Mouse (Mus musculus) spleen, adult 12 weeks (tissue): ENCODE measurements around the gene Cd151.

Experiments
- DNase-seq: peaks from one replicate; pipeline ENCODE4 v3.0.0; 2022; ENCODE audit warnings: low spot score

Gene Cd151

DNA sequence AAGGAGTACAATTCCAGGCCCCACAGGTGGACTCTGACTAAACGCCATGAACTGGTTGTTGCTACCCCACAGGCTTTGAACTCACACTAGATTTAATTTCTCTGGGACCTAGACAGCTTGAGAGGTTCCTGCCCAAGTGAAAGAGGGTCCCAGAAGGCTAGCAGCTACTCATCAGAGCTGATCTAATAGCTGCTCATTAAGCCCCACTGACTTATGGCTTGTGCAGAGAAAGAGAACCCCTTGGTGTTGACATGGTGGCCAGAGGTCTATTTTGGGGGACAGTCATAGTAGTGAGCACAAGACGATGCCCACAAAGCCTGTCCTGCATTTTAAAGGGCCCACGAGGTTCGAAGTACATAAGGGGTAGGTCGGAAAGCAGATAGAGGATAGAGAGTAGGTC lies 7.0 kb downstream of the Cd151 start:
- no peak for DNase-seq

GRCm38 (mm10) chr7:141475011-141475804 lies 8.0 kb downstream of the Cd151 start, which contains the start of the genes Polr2l and Tspan4:
TSS of gene Polr2l (minus strand) at chr7:141475132.
TSS of gene Tspan4 (plus strand) at chr7:141475240.
- DNase-seq = peak; percentile 86

DNA sequence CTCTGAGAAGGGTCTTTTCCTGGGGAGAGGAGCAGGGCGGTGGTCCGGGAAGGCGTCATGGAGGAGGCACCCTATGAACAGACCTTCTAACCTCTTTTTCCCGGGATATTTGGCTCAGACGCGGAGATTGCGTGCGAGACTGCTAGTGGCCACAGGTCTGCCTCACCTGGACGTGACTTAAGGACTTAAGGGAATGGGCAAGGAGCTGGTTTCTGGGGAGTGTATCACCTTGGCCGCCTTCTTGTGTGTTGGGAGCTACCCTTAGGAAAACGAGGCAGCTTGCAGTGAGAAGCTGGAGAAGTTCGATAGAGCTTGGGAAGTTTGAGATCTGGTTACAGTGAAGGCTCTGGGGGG lies 8.6 kb downstream of the Cd151 start:
- DNase-seq = no peak

DNA sequence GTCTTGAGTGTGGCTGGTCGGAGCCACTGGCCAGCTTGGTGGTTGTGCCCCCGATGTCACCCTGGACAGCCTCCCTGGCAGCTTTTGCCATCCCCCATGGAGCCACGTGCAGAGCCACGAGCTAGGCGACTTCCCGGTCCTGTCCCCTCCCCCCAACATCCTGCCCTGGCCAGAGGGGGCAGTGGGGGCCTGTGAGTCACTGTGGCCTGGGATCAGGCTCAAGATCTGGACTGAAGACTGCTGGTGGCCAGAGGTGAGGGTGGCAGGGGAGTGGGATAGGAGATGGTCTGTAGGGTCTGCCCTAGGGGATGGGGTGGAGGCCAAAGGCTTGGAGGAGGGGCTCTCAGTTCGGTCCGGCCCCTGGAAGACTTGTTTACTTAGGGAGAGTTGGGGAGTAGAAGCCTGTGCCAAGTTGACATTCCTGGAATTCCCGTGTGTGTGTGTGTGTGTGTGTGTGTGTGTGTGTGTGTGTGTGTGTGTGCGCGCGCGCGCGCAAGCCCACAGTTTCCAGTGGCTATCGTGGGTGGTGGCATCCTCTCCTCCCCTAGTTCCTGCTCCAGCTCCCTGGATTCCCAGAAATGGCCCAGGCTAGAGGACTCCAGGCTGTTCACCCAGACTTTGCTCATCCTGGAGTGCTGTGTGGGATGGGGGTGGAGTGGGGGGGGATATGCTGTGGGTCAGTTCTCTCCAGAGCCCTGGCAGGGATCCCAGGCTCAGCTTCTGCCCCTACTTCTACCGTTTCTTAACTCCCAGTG lies 9.2 kb downstream of the Cd151 start:
- no peak for DNase-seq

- no peak for DNase-seq
Measured at GRCm38 (mm10) chr7:141476981-141477370, 9.8 kb downstream of the Cd151 start.

- no peak for DNase-seq
Measured at GRCm38 (mm10) chr7:141477578-141478269, 10.5 kb downstream of the Cd151 start.

DNA sequence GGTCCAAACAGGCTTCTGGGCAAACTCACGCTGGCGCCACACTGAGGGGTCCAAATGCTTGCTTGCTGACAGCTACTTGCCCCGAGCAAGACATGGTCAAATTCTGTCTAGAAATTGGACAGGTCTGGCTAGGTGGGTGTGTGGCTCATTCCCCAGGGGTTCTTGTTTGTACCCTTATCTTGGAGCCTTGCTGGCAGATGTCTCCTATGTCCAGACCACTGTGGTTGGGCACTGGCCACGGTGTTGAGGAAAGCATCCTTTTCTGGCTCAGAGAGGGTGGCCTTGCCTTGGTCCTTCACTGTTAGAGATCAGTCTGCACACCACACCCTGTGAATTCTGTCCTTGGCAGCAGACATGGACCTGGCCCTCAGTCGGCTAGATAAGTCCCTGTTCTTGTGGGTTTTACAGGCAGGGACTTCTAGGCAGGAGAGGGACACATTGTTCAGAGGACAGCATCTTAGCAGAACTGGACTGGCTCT lies 11.1 kb downstream of the Cd151 start:
- no peak for DNase-seq

- DNase-seq = peak; percentile 67
Measured at GRCm38 (mm10) chr7:141480842-141481497, 13.8 kb downstream of the Cd151 start.

GRCm38 (mm10) chr7:141481498-141482401 lies 14.6 kb downstream of the Cd151 start:
- DNase-seq = no peak

GRCm38 (mm10) chr7:141482531-141483024 lies 15.4 kb downstream of the Cd151 start:
- DNase-seq = no peak

DNA sequence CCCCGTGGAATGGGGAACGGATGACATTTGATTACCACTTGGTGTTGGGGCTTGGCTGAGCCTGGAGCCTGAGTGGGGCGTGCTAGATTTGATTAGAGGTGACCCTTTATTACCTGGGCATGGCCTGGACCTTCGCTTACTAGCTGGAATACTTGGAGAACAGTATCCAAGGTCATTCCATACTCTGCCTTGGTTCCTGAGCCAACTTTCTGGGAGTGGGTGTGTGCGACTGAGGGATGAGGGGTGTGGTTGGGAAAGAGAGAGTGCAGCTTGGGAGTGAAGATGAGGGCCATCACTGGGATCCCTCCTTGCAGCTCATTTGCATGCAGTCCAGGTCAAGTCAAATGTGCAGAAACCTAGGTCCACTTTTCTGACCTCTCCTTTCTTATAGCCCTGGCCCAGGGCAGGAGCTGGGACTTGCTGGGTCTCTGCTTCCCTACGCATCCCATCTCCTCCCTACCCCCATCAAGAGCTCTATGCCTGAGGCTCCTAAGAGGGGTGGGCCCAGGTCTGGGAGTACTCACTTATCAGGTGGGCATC lies 16.0 kb downstream of the Cd151 start:
- DNase-seq = no peak

GRCm38 (mm10) chr7:141484186-141485120 lies 17.3 kb downstream of the Cd151 start:
- no peak for DNase-seq

- DNase-seq = no peak
Measured at GRCm38 (mm10) chr7:141485186-141485585, 18.0 kb downstream of the Cd151 start.

DNA sequence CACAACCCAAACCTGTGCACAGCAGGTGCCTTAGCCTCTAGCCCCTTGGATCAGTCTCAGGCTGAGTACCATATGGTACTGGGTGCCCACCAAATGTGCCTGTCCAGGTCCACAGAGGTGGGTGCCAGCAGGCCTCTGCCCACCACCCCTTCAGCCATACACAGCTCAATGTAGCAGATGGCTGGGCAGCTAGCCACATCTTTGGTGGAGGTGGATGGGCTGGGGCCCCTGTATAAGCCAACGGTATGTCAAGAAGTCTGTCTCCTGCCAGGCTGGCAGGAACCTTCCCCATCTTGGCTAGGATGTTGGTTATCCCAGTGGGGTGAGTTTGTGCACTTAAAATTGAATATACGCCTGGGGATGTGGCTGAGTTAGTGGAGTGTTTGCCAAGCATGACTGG lies 18.4 kb downstream of the Cd151 start:
- no peak for DNase-seq

DNA sequence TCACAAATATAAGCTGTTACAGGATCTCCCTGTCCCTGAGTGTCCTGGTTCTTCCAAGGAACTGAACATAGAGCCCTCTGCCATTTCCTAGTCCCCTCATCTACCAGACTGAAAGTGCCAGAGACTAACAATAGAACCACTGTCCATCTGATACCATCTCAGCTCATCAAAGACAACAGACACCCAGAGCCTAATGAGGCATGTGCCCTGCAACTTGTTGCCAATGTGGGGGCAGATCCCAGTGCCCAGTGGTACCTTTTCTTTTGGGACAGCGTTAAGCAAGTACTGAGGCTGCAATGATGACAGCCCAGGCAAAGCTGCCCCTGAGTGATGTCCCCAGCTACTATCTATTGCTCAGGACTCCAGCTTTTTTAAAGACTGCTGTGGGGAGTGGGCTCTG lies 19.0 kb downstream of the Cd151 start:
- DNase-seq = no peak

DNA sequence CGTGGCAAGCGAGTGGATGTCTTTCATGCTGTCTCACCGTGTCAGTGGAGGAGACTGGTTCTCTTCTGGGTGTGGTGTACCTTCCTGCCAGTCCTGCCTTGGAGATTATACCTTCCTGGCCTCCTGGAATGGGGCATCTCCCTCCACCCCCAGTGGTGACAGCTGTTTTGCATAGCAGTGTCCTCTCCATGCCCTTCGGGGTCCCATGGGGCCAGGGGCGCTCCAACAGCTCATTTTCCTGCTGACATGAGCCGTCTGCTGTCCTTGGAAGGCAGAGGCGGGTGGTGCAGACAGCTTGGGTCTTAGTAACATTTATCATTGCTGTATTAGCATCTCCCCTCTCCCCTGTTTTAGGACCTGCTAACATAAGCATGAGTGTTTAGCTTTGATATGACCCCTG lies 19.9 kb downstream of the Cd151 start:
- no peak for DNase-seq

DNA sequence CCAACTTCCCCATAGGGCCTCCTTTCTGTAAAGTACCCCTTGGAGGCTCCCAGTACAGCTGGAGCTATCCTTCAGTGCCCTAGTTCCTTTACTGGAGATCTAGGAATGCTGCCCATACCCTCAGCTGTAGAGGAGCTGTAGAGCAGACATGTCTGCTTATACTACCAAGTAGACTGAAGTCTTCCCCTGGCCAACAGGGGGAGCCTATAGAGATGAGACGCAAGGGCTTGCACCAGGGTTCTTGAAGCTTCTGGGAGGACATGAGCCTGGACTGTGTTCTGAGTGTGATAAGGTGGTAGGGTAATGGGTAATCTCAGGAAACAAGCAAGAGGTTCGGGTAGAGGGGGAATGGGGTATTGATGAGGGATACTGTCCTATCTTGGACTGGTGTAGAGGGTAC lies 24.0 kb downstream of the Cd151 start:
- no peak for DNase-seq

DNA sequence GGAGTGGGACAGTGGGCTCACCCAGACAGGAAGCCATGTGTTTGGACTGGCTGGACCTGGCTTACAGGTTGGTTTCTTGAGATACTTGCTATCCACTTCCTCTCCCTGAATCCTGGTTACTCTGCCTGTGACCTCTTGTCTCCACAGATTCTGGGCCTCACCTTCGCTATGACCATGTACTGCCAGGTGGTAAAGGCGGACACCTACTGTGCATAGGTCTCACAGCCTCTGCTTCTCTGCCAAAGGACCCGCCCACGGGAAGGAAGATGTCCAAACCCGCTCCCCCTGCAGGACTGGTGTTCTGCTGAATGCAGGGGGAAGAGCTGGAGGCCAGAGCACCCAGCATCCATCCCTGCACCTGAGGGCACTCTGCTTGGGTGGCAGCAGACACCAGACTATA lies 25.5 kb downstream of the Cd151 start:
- no peak for DNase-seq

GRCm38 (mm10) chr7:141493729-141494128 lies 26.5 kb downstream of the Cd151 start:
- DNase-seq = no peak
